Mouse (Mus musculus) spleen, postnatal 14 days (tissue): ENCODE results near the gene Ift46.

Source experiments
- DNase-seq, 2 experiments: peaks; one replicate each; pipeline ENCODE4 v3.0.0; 2021 to 2022; ENCODE audit warnings: low spot score in 2 of 2

Gene Ift46

DNA sequence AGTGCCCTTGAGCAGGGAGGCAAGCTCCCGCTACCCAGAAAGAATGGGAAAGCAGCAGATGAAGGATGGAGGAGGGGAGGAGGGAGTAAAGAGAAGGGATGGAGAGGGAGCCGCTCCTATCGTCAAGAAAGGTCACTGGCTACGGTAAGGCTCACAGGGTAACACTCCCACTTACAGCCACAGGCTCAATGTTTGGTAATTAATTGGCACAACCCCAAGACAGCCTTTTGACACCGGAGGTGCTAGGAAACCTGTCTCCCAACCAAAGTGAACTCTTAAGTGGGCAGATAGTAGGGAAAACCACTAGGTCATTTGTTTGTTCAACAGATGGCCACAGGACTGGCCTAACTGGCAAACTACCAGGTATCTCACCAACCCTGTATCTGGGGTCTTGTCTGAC, 39.4 kb downstream of the Ift46 start:
- DNase-seq, result no peak

DNA sequence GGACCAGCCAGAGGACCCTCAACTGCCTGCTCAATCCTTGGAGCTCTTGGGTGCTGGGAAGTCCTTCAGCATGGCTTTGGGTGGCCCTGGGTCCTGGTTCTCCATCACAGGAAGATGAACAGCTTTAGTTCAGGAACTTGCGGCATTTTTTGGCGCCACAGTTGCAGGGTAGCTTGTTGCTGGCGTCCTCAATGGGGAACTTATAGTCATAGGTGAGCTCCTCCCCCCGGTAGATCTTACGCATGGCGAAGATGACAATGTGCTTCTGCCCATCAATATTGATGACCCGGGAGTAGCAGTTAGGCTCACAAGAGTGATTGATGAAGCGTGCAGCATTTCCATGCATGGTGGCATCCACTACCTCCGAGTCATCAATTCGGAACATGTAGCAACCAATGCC, 40.1 kb downstream of the Ift46 start:
- no peak for DNase-seq

DNA sequence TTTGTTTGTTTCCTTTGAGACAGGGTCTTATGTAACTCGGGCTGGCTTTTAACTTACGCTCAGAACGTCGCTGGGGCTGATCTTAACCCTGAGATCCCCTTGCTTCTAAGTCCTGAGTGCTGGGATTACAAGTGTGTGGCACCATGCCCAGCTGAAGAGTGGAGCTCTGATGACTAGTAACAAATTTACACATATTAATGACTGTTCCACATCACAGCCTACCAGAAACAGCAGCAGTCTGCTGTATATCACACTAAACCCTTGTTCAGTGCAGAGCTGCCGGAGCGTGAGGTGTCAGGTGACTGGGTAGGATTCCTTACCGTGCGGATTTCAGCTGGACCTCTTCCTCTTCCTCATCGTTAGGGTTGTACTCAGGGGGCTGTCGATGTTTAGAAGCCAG, 42.6 kb downstream of the Ift46 start:
- DNase-seq, result no peak

DNA sequence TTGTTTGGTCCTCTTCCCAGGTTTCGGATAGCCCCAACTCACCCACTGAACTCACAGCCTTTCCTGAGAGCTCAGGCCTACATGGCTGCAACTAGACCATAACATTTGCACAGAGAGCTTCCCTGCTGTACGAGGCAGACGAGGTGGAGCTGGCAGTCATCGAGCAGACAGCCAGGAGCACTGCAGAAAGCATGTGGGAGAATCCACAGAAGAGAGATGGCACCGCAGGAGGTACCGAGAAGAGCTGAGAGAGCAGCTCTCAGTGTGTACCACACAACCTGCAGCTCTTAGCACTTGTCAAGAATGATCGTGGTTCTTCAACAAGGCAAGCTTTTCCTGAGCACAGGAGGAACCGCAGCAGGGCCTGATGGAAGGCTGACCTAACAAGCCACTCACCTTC, 46.5 kb downstream of the Ift46 start:
- no peak for DNase-seq

DNA sequence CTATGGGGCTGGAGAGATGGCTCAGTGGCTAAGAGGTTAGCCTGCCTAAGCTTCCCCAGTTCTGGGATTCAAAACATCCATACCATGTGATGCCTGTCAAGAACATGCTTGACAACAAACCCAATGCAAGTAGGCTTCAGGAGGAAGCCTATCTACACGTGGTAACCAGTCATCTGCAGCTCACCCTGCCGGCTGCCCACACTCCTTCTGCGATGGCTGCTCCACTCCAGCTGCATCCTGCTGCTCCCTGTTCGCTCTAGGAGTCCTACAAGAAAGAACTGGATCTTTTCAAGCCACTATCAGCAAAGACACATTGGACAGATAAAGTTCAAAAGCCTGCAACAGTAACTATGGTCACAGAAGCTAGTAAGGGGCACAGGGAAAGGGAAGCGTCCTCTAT, 49.8 kb downstream of the Ift46 start:
- DNase-seq, result no peak

DNA sequence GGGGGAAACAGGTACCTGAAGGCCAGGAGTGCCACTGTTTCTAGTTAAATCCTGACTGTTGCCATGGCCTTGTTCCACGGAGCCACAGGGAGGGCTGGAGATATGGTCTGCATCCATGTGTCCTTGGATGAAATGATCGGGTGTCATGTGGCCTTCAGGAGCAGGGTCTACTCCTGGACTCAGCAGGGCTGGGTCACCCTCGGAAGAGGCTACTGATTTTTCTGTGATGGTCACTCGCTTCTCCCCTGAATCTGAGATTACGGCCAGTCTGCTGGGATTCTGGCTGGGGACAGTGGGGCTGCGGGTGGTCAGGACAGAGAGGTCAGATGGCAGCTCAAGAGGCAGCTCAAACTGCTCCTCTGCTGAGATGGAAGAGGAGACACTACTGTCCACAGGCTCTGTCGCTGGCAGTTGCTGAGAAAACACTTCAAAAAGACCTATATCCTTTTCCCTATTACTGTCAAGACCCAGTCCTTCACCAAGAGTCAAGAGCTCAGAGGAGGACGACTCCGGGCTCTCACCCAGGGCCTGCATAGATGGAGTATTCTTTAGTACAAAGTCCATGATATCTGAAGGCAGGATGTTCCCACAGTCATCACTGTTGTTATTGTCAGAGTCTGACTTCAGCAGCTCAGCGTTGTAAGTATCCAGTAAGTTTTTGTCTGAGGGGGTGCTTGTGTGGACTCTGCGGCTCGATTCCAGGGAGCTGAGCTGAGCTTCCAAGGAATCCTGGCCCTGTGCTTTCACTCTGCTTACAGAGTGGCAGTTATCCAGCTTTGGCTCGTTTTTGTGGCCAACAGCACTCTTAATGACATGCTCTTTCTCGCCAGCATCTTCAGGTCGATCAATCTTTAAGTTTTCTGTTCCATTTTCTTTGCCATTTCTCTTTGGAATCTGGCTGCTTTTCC, 52.5 kb downstream of the Ift46 start:
- DNase-seq, result no peak

DNA sequence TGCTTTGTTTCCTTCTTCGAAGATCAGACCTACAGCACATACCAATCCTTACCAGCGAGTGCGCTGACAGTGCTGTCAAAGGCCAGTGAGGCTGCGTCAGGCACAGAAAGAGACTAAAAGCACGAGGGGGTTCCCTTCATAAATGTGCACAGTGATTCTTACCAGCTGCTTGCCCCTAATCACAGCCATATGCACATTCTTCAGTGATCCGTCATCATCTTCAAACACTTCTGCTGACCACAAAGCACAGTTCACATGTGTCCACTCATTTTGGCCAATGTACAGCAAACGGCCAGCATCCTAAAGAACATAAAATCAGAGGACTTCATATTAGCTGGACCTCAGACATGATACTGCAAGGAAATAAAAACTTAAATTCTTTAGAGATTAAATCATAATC, 59.0 kb downstream of the Ift46 start:
- no peak for DNase-seq

DNA sequence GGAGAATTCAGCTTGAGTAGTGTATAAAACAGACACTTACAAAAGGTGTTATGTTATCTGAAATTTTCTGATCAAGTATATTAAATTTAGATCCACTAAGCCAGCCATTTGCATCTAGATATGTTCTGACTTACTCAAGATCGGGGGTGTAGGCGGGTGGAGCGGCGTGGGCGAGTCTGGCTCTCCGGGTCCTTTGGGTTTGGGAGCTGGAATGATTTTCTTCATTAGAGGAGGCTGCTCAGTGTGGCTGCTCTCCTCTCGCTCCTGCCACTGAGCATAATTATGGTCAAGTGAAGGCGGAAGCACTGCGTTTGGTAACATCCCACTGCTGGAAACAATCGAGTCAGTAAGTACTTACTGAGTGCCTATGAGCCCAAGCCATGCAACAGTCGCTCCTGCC, 61.2 kb downstream of the Ift46 start:
- no peak for DNase-seq

DNA sequence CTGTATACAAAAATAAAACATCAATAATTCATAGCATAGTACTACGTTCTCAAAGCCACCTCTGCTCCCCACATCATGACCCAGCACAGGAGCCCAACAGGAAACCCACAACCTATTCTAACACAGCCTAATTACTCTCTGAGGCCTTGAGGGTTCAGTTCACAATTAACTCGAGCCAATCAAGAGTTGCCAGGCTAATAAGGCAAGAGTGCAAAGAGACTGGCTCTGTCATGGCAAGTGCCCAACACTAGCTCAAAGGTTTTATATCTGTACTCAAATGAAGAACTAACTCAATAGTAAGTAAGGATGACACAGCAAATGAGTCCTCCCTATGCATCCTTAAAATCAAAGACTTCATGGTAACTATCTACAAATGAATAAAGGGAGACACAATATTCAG, 62.8 kb downstream of the Ift46 start:
- DNase-seq, result no peak

DNA sequence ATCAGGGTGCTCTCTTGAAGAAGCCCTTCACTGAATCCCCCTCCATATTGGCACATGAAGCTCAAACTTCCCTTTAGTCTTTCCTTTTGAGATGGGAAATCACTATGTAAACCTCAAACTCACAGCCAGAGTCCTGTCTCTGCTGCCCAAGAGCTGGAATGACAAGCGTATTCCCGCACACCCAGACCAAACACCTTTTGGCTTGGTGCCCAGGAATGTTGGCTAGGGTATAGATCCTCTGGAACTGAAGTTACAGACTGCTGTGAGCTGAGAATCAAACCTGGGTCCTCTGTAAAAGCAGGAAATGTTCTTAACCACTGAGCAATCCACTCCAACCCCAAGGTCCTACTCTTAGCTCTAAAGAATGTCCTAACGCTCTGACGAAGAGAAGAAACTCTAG, 64.6 kb downstream of the Ift46 start:
- DNase-seq, result no peak

DNA sequence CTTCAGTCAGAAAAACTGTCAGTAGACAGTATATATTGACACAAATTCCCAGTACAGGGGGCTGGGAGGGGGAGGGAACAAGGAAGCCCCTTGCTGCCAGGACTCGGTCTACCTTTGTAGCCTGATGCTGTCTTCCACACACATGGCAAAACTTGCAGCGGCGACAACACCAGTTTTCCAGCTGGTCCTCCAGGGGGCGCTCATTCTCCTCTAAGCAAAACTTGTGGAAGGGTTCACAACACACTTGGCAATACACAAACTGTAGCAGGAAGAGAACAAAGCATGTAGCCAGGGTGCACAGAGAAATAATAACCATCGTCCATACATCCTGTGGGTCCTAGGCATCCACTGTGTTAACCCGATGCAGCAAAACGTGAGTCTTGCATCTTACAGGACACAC, 68.7 kb downstream of the Ift46 start:
- DNase-seq, result peak; percentile 51 to 68

DNA sequence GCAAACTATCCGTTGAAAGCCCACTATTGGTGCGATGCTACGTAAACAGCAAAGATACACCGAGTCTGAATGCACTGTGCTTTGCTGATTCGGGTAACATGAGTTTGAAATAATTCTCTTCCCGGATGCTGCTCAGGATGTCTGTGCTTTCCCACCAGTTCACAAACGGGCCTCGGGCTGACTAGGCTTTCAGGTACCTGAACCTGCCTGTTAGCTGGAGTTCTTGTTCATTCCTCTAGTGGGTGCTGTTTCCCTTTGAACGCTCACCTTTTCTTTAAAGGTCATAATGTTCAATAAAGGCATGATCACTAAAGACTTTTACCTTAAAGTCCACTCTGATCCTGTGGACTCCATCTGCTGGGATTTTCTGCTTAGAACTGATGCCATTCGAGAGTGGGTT, 73.5 kb downstream of the Ift46 start:
- DNase-seq, result peak in 1 of 2 experiments; percentile 14
